Mouse (Mus musculus): Measurements from ENCODE around the gene Fadd.

DNA sequence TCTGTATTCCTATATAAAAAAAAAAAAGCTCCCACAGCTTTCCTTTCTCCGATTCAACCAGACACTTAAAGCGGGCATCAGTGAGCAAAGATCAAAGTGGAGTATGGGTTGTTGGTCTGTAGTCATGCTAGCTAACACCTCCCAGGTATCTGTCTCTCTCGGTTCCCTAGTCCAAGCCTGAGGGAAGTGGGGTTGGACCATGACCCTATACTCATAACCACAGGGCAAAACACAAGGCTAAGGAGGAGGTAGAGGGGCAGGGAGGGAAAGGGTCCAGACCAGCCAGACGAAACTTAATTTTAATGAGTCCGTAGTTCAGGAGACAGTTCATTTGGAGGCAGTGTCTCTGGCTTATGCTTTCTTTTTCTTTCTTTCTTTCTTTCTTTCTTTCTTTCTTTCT lies 10.0 kb downstream of the Fadd start:
- TF ChIP-seq CTCF (IDR thresholded peaks at IDR 0.05; ENCODE audit: low read depth): no peak
- TF ChIP-seq EP300 (IDR thresholded peaks at IDR 0.05; ENCODE audit: low read depth): no peak
